Mouse (Mus musculus) embryo, embryonic 11 days (tissue): ENCODE measurements at regions not wholly inside any gene's neighbourhood (a gene's known extent, or its start where the extent isn't known, plus 50 kb on each side); places are given as distances from the start of the nearest gene placed in this dataset.

Source experiments
- DNase-seq: peaks from one replicate; pipeline ENCODE4 v3.0.0-alpha.2; 2015

DNA sequence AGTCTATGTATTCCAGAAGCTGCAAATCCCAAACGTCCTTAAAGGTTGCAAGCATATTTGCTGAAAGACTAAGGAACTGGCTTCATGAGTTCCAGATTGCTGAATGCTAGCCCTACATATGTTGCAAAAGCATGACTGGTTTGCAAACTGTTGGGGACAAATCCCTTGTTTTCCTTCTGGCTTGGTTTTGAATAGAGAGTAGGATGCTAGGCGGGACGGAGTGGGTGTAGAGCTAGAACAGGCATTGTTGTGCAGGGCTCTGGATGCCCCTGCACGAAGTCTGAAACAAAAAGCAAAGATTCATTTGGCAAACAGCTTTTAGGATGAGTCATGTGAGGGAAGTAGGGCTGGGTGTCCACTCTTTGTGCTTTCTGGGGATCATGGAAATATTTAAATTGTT is 500.9 kb upstream of the Cnksr2 start:
- DNase-seq, result no peak

DNA sequence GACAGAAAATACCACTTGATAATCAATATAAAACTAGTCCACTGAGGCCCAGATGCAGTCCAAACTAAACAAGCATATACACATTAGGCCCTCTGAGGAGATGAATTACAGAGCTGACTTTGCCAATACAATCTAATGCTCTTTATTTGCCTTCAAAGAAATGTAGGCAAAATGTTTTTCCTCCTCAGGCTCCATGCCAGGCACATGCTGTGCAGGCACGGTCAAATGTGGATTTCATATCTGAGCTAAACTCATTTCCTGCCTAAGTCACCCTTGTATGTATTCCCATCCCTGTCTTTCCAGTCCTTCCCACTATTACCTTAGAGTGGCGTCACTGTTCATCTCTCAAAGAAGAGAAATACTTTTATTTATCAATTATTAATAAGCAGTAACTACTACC is 534.8 kb upstream of the Cnksr2 start:
- no peak for DNase-seq

DNA sequence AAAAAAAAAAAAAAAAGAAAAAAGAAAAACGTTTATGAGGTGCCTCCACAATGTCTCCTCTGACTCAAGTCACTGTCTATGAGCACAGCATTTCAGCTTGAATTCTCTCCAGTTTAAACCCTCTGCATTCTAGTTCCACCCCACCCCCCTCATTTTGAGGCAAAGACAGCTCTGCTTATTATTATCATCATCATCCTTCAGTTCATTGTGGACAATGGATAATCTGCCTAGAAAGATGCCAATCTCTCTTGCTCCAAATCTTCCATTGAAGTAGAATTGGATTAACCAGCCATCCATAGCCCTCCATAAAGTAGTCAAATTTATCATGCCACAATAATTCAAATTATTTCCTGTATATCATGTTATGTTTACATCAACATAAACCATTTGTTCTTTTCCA is 570.0 kb upstream of the Cnksr2 start:
- no peak for DNase-seq

DNA sequence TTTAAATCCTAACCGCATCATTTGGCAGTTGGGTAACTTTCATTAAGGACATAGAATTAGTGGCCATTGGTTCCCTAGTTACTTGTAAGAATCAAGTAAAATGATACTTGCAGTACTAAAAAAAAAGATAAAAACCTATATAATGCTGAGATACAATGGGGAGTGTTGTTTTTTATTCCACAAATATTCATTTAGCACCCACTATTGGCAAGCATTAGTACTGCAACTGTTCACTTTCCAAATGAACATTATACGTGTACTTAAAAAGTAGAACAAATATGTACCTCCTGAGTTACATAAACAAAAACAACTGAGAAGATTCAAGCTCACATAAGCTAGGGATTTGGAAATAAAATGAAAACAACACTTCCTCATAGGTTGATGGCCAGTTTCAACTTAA is 570.5 kb upstream of the Cnksr2 start:
- DNase-seq, result peak; percentile 19

DNA sequence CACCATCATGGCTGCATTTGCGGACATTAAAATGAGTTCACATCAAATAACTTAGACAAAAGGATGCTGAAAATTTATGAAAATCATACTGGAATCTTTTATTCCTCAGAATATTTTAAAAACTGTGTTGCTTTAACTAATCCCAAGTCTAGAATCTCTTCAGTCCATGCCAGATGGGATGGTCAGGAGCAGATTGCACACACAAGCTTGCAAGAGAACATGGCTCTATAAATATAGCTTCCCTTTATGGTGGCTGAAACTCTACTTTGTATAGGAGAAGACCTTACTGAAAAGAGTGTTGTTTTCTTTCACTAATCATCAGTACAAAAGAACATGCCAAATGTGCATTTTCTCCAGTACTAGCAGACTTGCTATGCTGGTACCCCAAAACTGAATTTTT is 570.9 kb upstream of the Cnksr2 start:
- no peak for DNase-seq

DNA sequence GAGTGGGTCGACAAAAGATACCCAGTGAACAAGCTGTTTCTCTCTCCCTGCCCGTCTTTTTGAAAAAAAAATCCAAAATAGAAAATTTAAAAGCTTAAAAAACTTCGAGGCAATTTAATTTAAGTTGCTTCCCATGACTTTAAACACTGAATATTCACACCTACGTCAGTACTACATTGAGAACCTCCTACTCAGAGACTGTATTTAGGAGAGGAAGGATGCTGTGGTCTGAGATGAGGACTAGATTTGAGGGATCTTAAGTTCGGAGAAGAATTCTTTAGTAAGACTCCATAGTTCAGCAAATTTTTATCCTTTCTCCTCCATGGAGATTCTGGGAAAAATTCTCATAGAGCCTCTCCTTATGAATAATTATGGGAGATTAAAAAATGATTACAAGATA is 571.4 kb upstream of the Cnksr2 start:
- no peak for DNase-seq

DNA sequence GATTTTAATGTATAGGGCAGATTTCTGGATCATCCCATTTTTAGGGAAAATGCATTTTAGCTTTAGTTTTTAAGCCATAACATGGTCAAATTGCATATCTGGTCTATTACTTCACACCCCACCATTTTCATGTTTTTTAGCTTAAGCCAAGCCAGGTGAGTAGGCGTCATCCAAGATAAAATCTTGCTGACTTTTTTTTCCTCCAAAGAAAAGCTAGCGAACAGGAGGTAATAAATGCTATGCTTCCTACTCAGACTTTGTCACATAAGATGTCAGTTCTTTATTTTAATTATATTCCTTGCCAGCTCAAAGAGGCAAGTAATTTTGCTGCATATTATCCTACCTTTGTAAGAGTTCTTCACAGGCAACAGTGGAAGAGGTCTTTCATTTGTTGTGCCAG is 572.0 kb upstream of the Cnksr2 start:
- no peak for DNase-seq

DNA sequence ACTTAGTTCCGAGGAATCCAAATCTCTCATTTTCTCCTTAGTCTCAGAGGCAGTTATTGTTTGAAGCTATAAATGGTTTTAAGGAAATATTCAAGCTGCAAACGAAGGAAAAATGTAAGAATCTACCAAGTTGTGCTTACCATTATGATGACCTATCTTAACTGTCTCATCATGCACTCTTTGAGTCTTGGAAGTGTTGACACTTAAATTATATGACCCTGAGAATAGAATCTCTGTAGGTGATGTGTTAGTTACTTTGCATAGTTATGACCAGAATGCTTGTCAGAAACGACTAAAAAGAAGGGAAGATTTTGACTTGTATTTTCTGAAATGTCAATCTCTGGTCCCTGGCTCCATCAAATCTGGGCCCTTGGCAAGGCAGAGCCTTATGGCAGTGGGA is 582.7 kb upstream of the Rps6ka3 start:
- DNase-seq, result no peak

DNA sequence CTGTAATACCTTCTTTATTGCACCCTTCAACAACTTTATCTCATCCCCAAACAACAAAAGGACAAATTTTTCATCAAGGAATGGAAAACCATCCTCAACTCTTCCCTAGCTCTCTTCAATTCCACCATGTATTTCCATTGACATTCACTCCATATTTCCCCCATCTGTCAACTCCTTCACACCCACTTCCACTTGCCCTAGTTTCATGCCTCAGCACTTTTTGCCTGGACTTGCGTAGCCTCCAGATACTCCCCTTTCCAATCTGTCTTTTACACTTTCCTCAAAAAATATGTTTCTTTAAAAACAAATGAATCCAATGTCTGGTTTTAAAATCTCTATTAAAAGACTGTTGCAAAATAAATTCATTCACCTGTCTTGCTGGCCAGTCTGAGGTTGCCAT is 577.7 kb upstream of the Rps6ka3 start:
- no peak for DNase-seq

DNA sequence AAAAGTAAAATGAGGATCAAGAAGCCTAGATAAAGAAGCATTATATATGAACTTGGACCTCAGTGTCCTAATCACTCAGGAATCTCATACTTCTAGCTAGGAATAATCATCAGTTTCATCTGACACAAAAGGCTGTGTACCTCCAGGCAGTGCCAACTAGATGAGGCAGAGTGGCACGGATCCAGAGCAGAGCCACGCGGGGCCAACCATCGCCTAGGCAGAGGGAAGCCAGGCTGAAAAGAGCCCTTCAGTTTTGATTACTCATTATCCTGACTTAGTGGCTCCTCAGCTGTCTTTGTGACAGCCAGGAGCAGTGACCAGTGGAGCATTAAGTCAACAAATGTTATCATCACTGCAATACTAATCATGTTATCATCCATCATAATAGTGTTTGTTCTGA is 557.9 kb upstream of the Rps6ka3 start:
- DNase-seq, result no peak

DNA sequence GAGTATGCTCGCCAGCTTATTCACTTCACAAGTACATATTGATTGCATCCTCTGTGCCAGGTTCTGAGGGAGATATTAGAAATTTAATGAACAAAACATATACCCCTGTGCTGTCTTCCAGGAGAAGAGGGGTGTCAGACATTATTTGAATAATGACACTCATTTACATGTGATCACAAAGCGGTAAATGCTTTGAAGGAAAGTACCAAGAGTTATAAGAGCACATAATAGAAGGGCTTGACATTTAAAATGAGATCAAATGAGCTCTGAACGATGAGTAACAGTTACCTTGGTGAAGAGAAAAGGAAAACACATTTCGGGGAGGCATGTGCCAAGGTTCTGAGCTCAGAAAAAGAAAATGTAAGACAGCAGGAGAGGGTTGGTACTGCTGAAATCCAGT is 553.9 kb upstream of the Rps6ka3 start:
- no peak for DNase-seq

DNA sequence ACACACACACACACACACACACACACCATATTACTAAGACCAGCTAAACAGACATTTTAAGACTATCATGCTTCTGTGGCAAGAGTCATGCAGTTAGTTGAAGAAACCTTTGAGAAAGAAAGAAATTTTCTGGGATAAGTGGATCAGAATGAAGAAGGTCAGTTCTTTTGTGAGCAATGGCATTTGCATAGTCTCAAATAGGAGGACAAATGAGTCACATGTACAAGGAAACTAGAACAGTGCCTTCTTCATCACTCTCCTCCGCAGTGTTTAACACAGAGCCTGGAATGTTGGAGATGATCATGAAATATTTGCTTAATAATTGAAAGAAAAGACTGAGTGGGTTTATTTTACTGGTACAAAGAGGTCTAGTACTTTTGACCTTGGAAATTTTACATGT is 515.9 kb upstream of the Rps6ka3 start:
- no peak for DNase-seq

DNA sequence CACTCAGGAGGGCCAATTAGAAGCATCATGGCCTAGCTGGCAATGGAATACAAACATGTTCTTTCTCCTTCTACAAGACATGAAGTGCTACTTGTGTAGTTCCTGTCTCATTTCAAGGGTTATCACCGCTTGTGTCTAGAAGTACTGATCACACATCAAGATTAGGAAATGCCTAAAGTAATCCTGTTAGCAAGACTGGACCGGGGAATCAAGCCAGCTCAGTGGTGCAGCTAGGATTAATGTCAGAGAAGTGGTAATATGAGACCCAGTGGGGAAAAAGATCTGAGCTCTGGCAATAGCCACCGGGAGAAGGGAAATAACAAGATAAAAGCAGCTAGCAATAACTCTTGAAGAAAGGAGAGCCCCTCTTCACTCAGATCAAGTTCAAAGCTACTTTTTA is 506.7 kb upstream of the Rps6ka3 start:
- DNase-seq, result peak; percentile 1

DNA sequence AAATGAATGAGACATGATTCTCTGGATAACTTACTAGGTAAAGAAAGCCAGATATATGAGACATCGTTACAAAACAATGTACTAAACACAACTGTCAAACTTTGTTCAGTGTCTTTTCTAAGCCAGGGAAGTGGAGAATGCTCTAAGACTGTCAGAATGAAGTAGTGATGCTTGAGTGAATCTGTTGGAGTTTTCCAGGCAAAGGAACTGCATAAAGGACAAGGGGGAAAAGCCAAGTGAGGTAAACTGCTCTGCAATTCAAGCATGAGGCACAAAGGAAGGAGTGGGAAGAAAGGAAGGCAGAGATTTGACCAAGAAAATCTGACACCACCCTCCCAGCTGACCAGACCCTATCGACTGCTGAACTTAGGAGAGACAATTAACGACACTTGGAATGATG is 500.3 kb upstream of the Rps6ka3 start:
- DNase-seq, result no peak

DNA sequence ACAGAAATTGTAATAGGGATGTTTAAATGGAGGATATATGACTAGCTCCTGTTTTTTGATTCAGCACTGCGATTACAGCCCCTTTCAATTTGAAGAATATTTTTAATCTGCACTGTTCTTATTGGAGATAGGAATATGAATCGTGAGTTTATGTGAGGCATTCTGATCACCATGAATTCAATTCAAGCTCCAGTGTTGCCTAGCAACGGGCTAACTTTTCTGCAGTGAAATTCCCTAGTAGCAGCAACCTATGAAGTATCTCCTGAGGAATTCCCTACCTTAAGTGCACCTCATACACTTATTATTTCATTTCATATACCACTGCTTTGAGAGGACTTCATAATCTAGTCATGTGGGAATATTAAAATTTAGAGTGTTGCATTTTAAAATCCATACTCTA is 465.4 kb upstream of the Rps6ka3 start:
- DNase-seq, result no peak

DNA sequence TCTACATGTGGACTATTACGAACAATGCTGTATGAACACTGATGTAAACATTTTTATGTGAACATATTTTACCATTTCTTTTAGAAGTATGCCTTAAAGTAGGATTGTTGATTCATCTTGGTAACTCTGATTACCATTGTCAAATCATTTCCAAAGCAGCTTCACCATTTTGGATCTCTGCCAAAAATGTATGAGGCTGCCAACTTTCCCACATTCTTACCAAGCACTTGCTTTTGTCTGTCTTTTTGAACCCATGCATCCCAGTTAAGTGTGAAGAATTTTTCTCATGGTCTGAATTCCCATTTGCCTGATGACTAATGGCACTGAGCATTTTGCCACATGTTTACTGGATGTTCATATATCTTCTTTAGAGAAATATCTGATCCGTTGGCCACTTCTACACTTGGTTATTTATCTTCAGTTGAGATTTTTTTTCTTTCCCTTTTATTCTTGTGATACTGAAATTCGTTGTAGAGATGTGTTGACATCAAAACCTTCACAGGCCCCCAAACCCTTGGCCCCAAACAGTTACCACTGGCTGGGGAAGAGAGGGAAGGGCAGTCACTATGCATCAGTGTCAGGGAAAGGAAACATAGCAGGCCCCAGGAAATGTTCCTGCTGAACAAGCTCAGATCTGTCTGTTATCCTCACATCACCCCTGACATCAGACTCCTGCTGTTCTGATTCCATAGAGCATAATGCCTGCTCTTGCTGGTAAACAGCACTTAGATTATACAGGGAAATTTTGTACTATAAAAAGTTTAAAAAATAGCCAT is 464.2 kb upstream of the Rps6ka3 start:
- peak; percentile 0 for DNase-seq
